Mouse (Mus musculus) heart, postnatal 0 days (tissue): ENCODE data around the gene Tmem59.

Experiments used
- CTCF ChIP-seq: IDR thresholded peaks from 2 replicates; pipeline ENCODE4 v1.5.1; 2016; ENCODE audit warnings: antibody characterized with exemption, control low read depth, low read depth
- EP300 ChIP-seq: IDR thresholded peaks from 2 replicates; pipeline ENCODE4 v1.6.1; 2016; ENCODE audit warnings: antibody characterized with exemption, low read depth

DNA sequence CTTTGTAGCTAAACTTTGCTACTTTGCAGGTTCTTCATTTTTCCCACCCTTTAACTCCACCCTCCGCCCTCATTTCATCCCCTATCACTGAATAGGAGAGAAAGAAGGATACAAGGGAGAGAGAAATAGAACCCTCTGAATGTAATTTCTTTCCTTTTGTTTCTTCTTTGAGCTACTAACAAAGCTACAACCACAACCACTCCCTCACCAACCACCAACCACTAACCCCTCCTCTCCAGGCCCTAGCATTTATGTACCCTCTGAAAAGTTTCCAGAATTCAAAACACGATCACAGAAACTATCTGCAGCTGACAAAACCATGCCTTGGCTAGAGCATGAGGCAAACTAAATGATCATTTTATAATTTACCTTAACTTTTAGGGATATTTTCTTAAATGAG, 18.3 kb downstream of the Tmem59 start:
- no peak for TF ChIP-seq CTCF
- no peak for TF ChIP-seq EP300
